Mouse (Mus musculus) cerebellum, adult 2 months (tissue): ENCODE measurements around the gene Thsd4. TPM values are rescaled to one million over a fixed set of nuclear protein-coding genes. Genes with fewer than 3 reads are reported as not detected.

Experiments used
- DNase-seq, 2 experiments: peaks; one replicate each; pipeline ENCODE4 v3.0.0; 2021
- H3K27ac ChIP-seq: fragments of 200-500 bp; 2 replicates; pipeline ENCODE4 v1.5.1; 2012; ENCODE audit warnings: low read length, control low read depth, inconsistent platforms; ENCODE audit not compliant: insufficient read depth
- H3K27me3 ChIP-seq: fragments of 200-500 bp; 2 replicates; pipeline ENCODE4 v1.6.1; 2012; ENCODE audit warnings: inconsistent platforms, mild to moderate bottlenecking, low read length, moderate library complexity; ENCODE audit not compliant: control insufficient read depth, insufficient read depth
- H3K4me1 ChIP-seq: fragments of 200-500 bp; 2 replicates; pipeline ENCODE4 v1.6.1; 2011; ENCODE audit warnings: low read length; ENCODE audit not compliant: control insufficient read depth, insufficient read depth
- H3K4me3 ChIP-seq: fragments of 200-500 bp; replicated peaks from 2 replicates; pipeline ENCODE3; 2011; ENCODE audit warnings: mild to moderate bottlenecking, low read depth, low read length, control low read depth; ENCODE audit not compliant: insufficient read depth
- CTCF ChIP-seq: fragments of 200-500 bp; IDR thresholded peaks from 2 replicates; pipeline ENCODE4 v1.5.1; 2011; ENCODE audit warnings: low read depth, mild to moderate bottlenecking, control low read depth, low read length, moderate library complexity, borderline replicate concordance; ENCODE audit not compliant: insufficient read depth
- POLR2A ChIP-seq: fragments of 200-500 bp; IDR thresholded peaks from 2 replicates; pipeline ENCODE4 v1.6.1; 2011; ENCODE audit warnings: low read length, control low read depth, borderline replicate concordance; ENCODE audit not compliant: insufficient read depth
- WGBS: fragments of 180-500 bp; shearing (Covaris S2); methylation state at CpG from one replicate; pipeline ENCODE4 v1.1.7; 2018; 5-methylcytosine and 5-hydroxymethylcytosine counted together
- polyA plus RNA-seq: library from polyadenylated mRNA; depleted of rRNA; stranded (reverse); fragments of >200 nt; gene quantifications from 2 replicates; pipeline ENCODE4 v1.2.3, GENCODE M21; 2012

Gene Thsd4
- polyA plus RNA-seq, 1 experiment = 2.7 TPM

DNA sequence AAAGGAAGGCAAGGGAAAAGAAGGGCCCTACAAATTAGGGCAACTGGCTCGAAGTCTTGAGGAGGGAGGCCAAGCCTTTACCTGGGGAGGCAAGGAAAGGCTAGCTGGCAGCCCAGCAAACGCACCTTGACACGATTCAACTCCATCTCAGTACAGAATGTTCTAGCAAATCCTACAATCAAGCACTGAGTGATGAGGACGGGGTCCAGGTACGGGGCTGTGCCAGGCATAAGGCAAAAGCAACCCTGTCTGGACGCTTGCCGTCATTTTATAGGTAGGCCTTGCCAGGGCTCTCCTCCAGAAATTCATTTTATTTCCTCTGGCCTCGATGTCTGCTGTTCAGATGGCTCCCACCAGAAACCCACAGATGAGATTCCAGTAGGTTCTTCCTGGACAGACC is 30.8 kb downstream of the Thsd4 start:
- H3K27me3 ChIP-seq = no peaks in the 10 kb centered on the region
- no peak for DNase-seq
- TF ChIP-seq CTCF (no peak), POLR2A (no peak)
- no peak overlapping the region for H3K4me3 ChIP-seq
- H3K4me1 ChIP-seq = no peaks in the 10 kb centered on the region
- H3K27ac ChIP-seq = no peak overlapping the region
- WGBS = 65% methylated on average over 8 of the region's 8 CpGs

DNA sequence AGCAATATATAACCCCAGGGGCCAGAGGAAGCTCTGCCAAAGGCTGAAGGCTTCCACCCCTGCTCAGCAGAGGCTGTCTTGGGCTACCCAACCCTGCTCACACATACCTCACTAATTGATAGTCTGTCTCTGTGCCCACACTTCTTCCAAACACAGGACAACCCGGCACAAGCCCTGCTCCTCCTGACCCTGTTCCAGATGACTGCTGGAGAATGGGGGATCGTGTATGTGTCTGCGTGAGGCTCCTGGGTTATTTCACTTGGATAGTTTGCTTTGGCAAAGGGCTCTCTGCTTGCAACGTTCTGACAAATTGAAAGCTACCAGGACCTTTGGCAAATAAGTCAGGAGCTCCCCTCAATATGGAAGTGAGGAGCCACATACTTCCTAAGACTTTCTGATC is 33.0 kb downstream of the Thsd4 start:
- DNase-seq = no peak
- no peaks in the 10 kb centered on the region for H3K27me3 ChIP-seq
- TF ChIP-seq POLR2A (no peak), CTCF (no peak)
- no peak overlapping the region for H3K27ac ChIP-seq
- WGBS = 29% methylated on average over 4 of the region's 4 CpGs
- H3K4me1 ChIP-seq = no peaks in the 10 kb centered on the region
- H3K4me3 ChIP-seq = no peak overlapping the region

DNA sequence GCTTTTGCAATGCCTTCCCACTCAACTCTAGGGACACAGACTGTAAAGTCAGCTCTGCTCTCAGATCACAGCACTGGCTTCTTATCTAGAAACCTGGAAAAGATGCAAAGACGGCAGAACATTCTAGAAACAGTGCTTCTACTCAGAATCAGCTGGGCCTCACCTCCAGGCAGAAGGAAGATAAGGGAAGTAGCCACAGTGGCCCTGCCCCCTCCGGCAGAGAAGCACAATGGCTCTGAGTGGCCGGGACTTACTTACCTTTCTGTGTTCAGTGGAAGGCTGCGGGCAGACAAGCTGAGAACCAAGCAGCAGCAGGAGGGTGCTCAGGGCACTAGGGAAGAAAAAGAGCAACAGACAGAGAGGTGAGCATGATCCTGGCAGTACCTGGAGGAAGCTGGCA is 39.7 kb downstream of the Thsd4 start:
- Histone ChIP-seq H3K4me1 (no peaks in the 10 kb centered on the region), H3K27me3 (no peaks in the 10 kb centered on the region), H3K27ac (no peak overlapping the region), H3K4me3 (no peak overlapping the region)
- WGBS = 84% methylated on average over 4 of the region's 4 CpGs
- DNase-seq = no peak
- TF ChIP-seq CTCF (no peak), POLR2A (no peak)

DNA sequence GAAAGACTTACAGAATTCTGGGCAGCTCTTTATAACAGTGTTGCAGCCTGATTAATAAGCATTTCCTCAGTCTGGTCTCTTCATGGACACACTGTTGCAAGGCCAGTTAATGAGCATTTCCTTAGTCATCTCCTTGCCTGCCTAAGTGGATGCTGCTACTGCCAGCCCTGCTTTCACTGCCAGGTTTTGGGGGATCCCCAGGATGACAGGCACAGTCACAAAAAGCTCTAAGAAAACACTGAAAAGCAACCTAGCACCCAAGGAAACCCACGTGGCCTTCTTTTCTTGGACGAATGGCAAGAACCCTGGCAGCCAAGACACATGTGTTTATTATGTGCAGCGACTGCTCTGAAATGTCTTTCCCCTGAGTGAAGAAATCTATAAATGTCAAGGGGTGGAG is 41.8 kb downstream of the Thsd4 start:
- no peaks in the 10 kb centered on the region for H3K27me3 ChIP-seq
- 40% methylated on average over 3 of the region's 3 CpGs for WGBS
- no peak overlapping the region for H3K4me3 ChIP-seq
- TF ChIP-seq POLR2A = no peak
- no peak for TF ChIP-seq CTCF
- no peak for DNase-seq
- no peak overlapping the region for H3K27ac ChIP-seq
- no peaks in the 10 kb centered on the region for H3K4me1 ChIP-seq

DNA sequence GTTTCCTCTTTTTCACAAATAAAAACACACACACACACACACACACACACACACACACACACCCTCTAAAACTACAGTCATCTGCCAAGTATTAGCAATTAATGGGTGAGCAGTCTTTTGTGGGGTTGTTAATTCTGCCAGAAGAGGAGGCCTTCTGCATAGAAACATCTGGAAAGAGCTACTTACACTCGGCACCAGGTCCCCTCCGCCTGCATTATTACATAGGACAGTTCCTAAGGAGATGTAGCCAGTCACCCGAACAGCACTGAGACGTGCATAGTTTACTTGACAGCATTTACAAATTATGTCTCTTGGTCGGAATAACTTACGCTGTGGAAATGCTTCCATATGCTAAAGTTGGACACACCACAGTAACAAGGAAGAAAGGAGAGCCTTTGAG is 43.0 kb downstream of the Thsd4 start:
- no peaks in the 10 kb centered on the region for H3K4me1 ChIP-seq
- no peak overlapping the region for H3K27ac ChIP-seq
- no peak overlapping the region for H3K4me3 ChIP-seq
- TF ChIP-seq CTCF = no peak
- TF ChIP-seq POLR2A = no peak
- H3K27me3 ChIP-seq = no peaks in the 10 kb centered on the region
- DNase-seq = no peak
- WGBS = 83% methylated on average over 6 of the region's 6 CpGs

GRCm38 (mm10) chr9:60477991-60478750 is 43.7 kb downstream of the Thsd4 start:
- no peaks in the 10 kb centered on the region for H3K27me3 ChIP-seq
- 77% methylated on average over 14 of the region's 14 CpGs for WGBS
- no peak overlapping the region for H3K27ac ChIP-seq
- H3K4me1 ChIP-seq = no peaks in the 10 kb centered on the region
- no peak for DNase-seq
- TF ChIP-seq POLR2A (no peak), CTCF (no peak)
- H3K4me3 ChIP-seq = no peak overlapping the region

DNA sequence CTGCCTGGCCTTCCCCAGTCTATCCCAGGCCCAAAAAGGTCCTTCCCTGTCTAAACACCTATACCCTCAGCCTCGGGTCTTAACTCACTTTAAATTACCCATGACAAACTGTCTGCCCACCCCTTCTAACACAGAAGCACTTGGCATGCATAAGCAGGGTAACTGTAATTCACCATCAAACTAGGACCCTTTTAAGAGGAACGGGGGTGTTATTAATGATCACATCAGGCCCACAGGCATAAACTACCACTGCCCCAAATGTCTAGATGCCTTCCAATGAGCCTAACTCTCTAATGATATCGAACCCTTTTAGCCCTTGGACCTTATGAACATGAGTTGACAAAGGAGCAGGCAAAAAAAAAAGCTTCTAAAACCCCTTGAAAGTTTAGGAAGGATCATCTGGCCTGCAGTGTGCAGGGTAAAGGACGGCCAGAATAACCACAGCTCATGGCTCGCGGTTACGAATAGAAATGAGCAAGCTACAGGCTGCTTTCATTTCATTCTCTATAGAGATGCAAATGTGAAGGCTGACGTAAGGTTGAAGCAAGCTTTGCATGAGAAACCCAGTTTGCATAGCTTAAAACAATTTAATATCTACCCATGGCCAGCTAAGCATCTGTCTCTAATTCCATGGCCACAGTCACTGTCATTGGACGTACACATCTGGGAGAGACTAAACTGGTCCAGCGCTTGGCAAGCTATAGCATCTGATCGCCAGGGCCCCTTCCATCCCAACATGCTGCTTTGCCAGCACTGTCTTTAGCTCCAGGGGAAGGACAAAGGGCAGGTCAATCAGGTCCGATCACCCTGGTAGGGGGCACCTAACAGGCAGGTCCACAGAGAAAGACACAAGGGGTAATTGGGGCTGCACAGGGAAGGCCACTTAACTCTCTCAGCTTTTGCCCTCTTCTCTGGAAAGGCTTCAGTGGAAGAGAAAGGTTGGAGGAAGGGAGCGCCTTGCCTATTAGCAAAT is 61.5 kb downstream of the Thsd4 start:
- no peak for DNase-seq
- no peak overlapping the region for H3K27ac ChIP-seq
- H3K4me3 ChIP-seq = no peak overlapping the region
- H3K27me3 ChIP-seq = no peaks in the 10 kb centered on the region
- TF ChIP-seq POLR2A (no peak), CTCF (no peak)
- H3K4me1 ChIP-seq = peaks cover 13% of the 10 kb centered on the region
- 81% methylated on average over 13 of the region's 13 CpGs for WGBS

DNA sequence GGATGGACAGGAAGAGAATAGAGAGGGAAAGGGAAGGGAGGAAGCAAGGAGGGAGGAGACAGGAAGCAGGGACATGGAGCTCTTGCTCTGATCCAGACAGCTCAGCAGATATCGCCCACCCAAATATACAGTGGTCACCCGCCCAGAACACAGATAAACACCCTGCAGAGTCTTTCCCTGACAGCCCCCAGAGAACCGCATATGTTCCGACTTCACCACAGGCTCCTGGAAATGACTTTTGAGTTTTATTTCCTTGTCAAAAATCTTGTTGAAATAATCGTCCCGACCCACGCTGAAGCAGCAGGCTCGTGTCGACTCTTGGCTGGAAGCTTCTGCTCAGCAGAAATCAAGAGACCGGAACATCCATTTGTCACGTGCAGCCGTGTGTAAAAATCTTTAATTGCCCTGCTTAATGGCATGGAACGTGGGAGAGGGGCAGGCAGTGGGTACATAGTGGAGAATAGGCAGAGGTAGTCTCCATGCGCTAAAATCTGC is 63.3 kb downstream of the Thsd4 start:
- H3K4me1 ChIP-seq = peaks cover 13% of the 10 kb centered on the region
- no peaks in the 10 kb centered on the region for H3K27me3 ChIP-seq
- H3K4me3 ChIP-seq = peak overlapping the region; percentile 56
- no peak for TF ChIP-seq POLR2A
- TF ChIP-seq CTCF = no peak
- H3K27ac ChIP-seq = no peak overlapping the region
- peak; percentile 8 to 11 for DNase-seq
- 5% methylated on average over 14 of the region's 14 CpGs for WGBS
